Mouse (Mus musculus): ENCODE measurements around the gene Antxr1. TPM values are rescaled to one million over a fixed set of nuclear protein-coding genes. Genes with fewer than 3 reads are reported as not detected.

Antxr1 gene
- total RNA-seq, 2 experiments from 2014 or later, result 9.3 to 9.5 TPM

- intact Hi-C loops (cut with DNase I), result no loop called here
- DNase-seq, result peak in 1 of 2 experiments; percentile 45
These were observed 183.0 kb downstream of the Antxr1 start for GRCm38 (mm10) chr6:87152461-87153230.

- DNase-seq, result no peak
- intact Hi-C loops (cut with DNase I), result no loop called here
These were observed 184.2 kb downstream of the Antxr1 start for GRCm38 (mm10) chr6:87151427-87151826.

- no peak for DNase-seq
- intact Hi-C loops (cut with DNase I), result no loop called here
These were observed 185.2 kb downstream of the Antxr1 start for GRCm38 (mm10) chr6:87150471-87150870.

GRCm38 (mm10) chr6:87147921-87148320, 187.7 kb downstream of the Antxr1 start:
- no peak for DNase-seq
- intact Hi-C loops (cut with DNase I), result no loop called here

GRCm38 (mm10) chr6:87143594-87143993, 192.0 kb downstream of the Antxr1 start:
- DNase-seq, result no peak
- intact Hi-C loops (cut with DNase I), result no loop called here

GRCm38 (mm10) chr6:87142239-87142638, 193.4 kb downstream of the Antxr1 start:
- DNase-seq, result peak in 1 of 2 experiments; percentile 21
- intact Hi-C loops (cut with DNase I), result no loop called here

- intact Hi-C loops (cut with DNase I), result no loop called here
- DNase-seq, result no peak
These were observed 195.6 kb downstream of the Antxr1 start for GRCm38 (mm10) chr6:87139796-87140553.

- intact Hi-C loops (cut with DNase I), result no loop called here
- DNase-seq, result no peak
These were observed 197.1 kb downstream of the Antxr1 start for GRCm38 (mm10) chr6:87138479-87138878.

- intact Hi-C loops (cut with DNase I), result no loop called here
- no peak for DNase-seq
These were observed 201.6 kb downstream of the Antxr1 start for GRCm38 (mm10) chr6:87133966-87134546.

GRCm38 (mm10) chr6:87133520-87133919, 202.1 kb downstream of the Antxr1 start:
- intact Hi-C loops (cut with DNase I), result no loop called here
- DNase-seq, result no peak

GRCm38 (mm10) chr6:87131078-87131477, 204.5 kb downstream of the Antxr1 start:
- intact Hi-C loops (cut with DNase I), result no loop called here
- no peak for DNase-seq

- DNase-seq, result no peak
- intact Hi-C loops (cut with DNase I), result no loop called here
These were observed 205.0 kb downstream of the Antxr1 start for GRCm38 (mm10) chr6:87130628-87131027.

- intact Hi-C loops (cut with DNase I), result no loop called here
- DNase-seq, result no peak
These were observed 205.8 kb downstream of the Antxr1 start for GRCm38 (mm10) chr6:87129861-87130260.

GRCm38 (mm10) chr6:87127049-87127753, 208.4 kb downstream of the Antxr1 start:
- no peak for DNase-seq
- intact Hi-C loops (cut with DNase I), result no loop called here

GRCm38 (mm10) chr6:87123973-87124372, 211.6 kb downstream of the Antxr1 start:
- no peak for DNase-seq
- intact Hi-C loops (cut with DNase I), result no loop called here

GRCm38 (mm10) chr6:87123406-87123805, 212.2 kb downstream of the Antxr1 start:
- intact Hi-C loops (cut with DNase I), result no loop called here
- no peak for DNase-seq

GRCm38 (mm10) chr6:87121961-87122360, 213.7 kb downstream of the Antxr1 start:
- no peak for DNase-seq
- intact Hi-C loops (cut with DNase I), result no loop called here

- intact Hi-C loops (cut with DNase I), result no loop called here
- DNase-seq, result no peak
These were observed 215.0 kb downstream of the Antxr1 start for GRCm38 (mm10) chr6:87120661-87121060.

- intact Hi-C loops (cut with DNase I), result no loop called here
- no peak for DNase-seq
These were observed 215.6 kb downstream of the Antxr1 start for GRCm38 (mm10) chr6:87119975-87120374.

GRCm38 (mm10) chr6:87119066-87119837, 216.4 kb downstream of the Antxr1 start:
- DNase-seq, result no peak
- intact Hi-C loops (cut with DNase I), result no loop called here
